Mouse (Mus musculus) hindbrain, embryonic 11.5 days (tissue): ENCODE results near the gene Senp5. TPM values are rescaled to one million over a fixed set of nuclear protein-coding genes. Genes with fewer than 3 reads are reported as not detected.

ENCODE experiments used
- ATAC-seq: fragments of 200-750 bp; cut with Nextera tagmentation; 2 replicates; pipeline ENCODE4 v1.8.0; 2017; ENCODE audit warnings: mild to moderate bottlenecking, moderate TSS enrichment, moderate library complexity; ENCODE audit not compliant: low FRiP score
- DNase-seq: peaks from one replicate; pipeline ENCODE4 v3.0.0-alpha.2; 2015; ENCODE audit warnings: low spot score
- H3K27ac ChIP-seq: fragments of 300-500 bp; sonication (generic); 2 replicates; pipeline ENCODE4 v1.5.1; 2014; ENCODE audit warnings: mild to moderate bottlenecking, low read depth, low read length
- H3K27me3 ChIP-seq: fragments of 300-500 bp; sonication (generic); 2 replicates; pipeline ENCODE4 v1.6.1; 2014; ENCODE audit warnings: mild to moderate bottlenecking, low read length, moderate library complexity, mixed read lengths; ENCODE audit not compliant: control insufficient read depth, insufficient read depth
- H3K36me3 ChIP-seq: fragments of 300-500 bp; sonication (generic); 2 replicates; pipeline ENCODE4 v1.6.1; 2014; ENCODE audit warnings: mild to moderate bottlenecking, low read length, moderate library complexity, mixed read lengths; ENCODE audit not compliant: control insufficient read depth, insufficient read depth
- H3K4me1 ChIP-seq: fragments of 300-500 bp; sonication (generic); replicated peaks from 2 replicates; pipeline ENCODE4 v1.6.1; 2014; ENCODE audit warnings: low read length, mixed read lengths; ENCODE audit not compliant: control insufficient read depth, insufficient read depth
- H3K4me2 ChIP-seq: fragments of 300-500 bp; sonication (generic); replicated peaks from 2 replicates; pipeline ENCODE4 v1.6.1; 2014; ENCODE audit warnings: mild to moderate bottlenecking, low read depth, low read length
- H3K4me3 ChIP-seq: fragments of 300-500 bp; sonication (generic); 2 replicates; pipeline ENCODE4 v1.5.1; 2014; ENCODE audit warnings: low read depth, low read length
- H3K9ac ChIP-seq: fragments of 300-500 bp; sonication (generic); 2 replicates; pipeline ENCODE4 v1.6.1; 2014; ENCODE audit warnings: low read depth, low read length
- H3K9me3 ChIP-seq: fragments of 300-500 bp; sonication (generic); 2 replicates; pipeline ENCODE4 v1.6.1; 2016; ENCODE audit warnings: low read length; ENCODE audit not compliant: control insufficient read depth
- WGBS: fragments of 180-500 bp; shearing (Covaris S2); extraction: QIAGEN DNeasy Blood & Tissue Kit; methylation state at CpG from one replicate; pipeline ENCODE4 v1.1.7; 2014; 5-methylcytosine and 5-hydroxymethylcytosine counted together
- polyA plus RNA-seq: library from polyadenylated mRNA; unstranded; fragments of >200 nt; fragmentation: Nextera tagmentation; extraction: Ambion mirVana; gene quantifications from 2 replicates; pipeline ENCODE4 v1.2.1, GENCODE M21; 2014

Senp5 gene
- 12.2 and 18.3 TPM in 2 replicates for polyA plus RNA-seq

GRCm38 (mm10) chr16:32002509-32003477, at the start of gene Senp5:
TSS of gene Senp5 (minus strand) at chr16:32003287.
- peak within 1 kb of the TSS; percentile 61 for H3K4me2 ChIP-seq
- peak within 1 kb of the TSS; percentile 89 for H3K4me3 ChIP-seq
- H3K27me3 ChIP-seq: no peaks in the 10 kb centered on the region
- H3K9ac ChIP-seq: peak within 1 kb of the TSS; percentile 85
- ATAC-seq: peak; percentile 94
- DNase-seq: peak; percentile 93
- H3K27ac ChIP-seq: peak within 1 kb of the TSS; percentile 51
- WGBS: 1% methylated on average over 66 of the region's 66 CpGs
- peaks cover 2% of the 10 kb centered on the region; the same call in 1 of the 2 replicates for H3K4me1 ChIP-seq
- no peaks in the 10 kb centered on the region for H3K9me3 ChIP-seq
- H3K36me3 ChIP-seq: no peaks in the 10 kb centered on the region

GRCm38 (mm10) chr16:32042367-32042766, 39.3 kb upstream of the Senp5 start:
- ATAC-seq (no peak), DNase-seq (no peak)
- no peaks in the 10 kb centered on the region for H3K27me3 ChIP-seq
- 91% methylated on average over 4 of the region's 4 CpGs for WGBS
- H3K4me3 ChIP-seq: no peak overlapping the region
- no peak overlapping the region for H3K4me2 ChIP-seq
- H3K9me3 ChIP-seq: no peaks in the 10 kb centered on the region
- no peak overlapping the region for H3K9ac ChIP-seq
- H3K36me3 ChIP-seq: 0 out of 2 replicates have a peak, but pooled peaks cover 8% of the 10 kb centered on the region
- no peaks in the 10 kb centered on the region for H3K4me1 ChIP-seq
- no peak overlapping the region for H3K27ac ChIP-seq

- ATAC-seq: no peak
- WGBS: 94% methylated on average over 9 of the region's 9 CpGs
- H3K36me3 ChIP-seq: 0 out of 2 replicates have a peak, but pooled peaks cover 2% of the 10 kb centered on the region
Observed at GRCm38 (mm10) chr16:32019678-32020077, 16.6 kb upstream of the Senp5 start.

GRCm38 (mm10) chr16:32010330-32010729, 7.2 kb upstream of the Senp5 start:
- no peaks in the 10 kb centered on the region for H3K9me3 ChIP-seq
- WGBS: 82% methylated on average over 4 of the region's 4 CpGs

More at GRCm38 (mm10) chr16:32019678-32020077, 16.6 kb upstream of the Senp5 start:
- H3K9ac ChIP-seq: no peak overlapping the region
- no peak overlapping the region for H3K27ac ChIP-seq
- H3K9me3 ChIP-seq: no peaks in the 10 kb centered on the region
- H3K4me3 ChIP-seq: no peak overlapping the region
- no peaks in the 10 kb centered on the region for H3K4me1 ChIP-seq
- no peak for DNase-seq
- H3K4me2 ChIP-seq: no peak overlapping the region
- no peaks in the 10 kb centered on the region for H3K27me3 ChIP-seq

GRCm38 (mm10) chr16:32009913-32010312, 6.8 kb upstream of the Senp5 start:
- DNase-seq (no peak), ATAC-seq (no peak)
- Histone ChIP-seq H3K9me3 (no peaks in the 10 kb centered on the region), H3K4me3 (no peak overlapping the region), H3K4me1 (no peaks in the 10 kb centered on the region), H3K4me2 (no peak overlapping the region), H3K9ac (no peak overlapping the region), H3K36me3 (no peaks in the 10 kb centered on the region), H3K27me3 (no peaks in the 10 kb centered on the region), H3K27ac (no peak overlapping the region)
- WGBS: 52% methylated on average over 5 of the region's 5 CpGs

More at GRCm38 (mm10) chr16:32010330-32010729, 7.2 kb upstream of the Senp5 start:
- H3K36me3 ChIP-seq: no peaks in the 10 kb centered on the region
- no peak overlapping the region for H3K27ac ChIP-seq
- no peak overlapping the region for H3K4me2 ChIP-seq
- H3K9ac ChIP-seq: no peak overlapping the region
- ATAC-seq (no peak), DNase-seq (no peak)
- no peaks in the 10 kb centered on the region for H3K27me3 ChIP-seq
- no peak overlapping the region for H3K4me3 ChIP-seq
- no peaks in the 10 kb centered on the region for H3K4me1 ChIP-seq

- WGBS: 68% methylated on average over 10 of the region's 10 CpGs
- H3K4me3 ChIP-seq: no peak overlapping the region
- no peak overlapping the region for H3K9ac ChIP-seq
- no peaks in the 10 kb centered on the region for H3K9me3 ChIP-seq
- no peaks in the 10 kb centered on the region for H3K36me3 ChIP-seq
- H3K4me2 ChIP-seq: no peak overlapping the region
- H3K4me1 ChIP-seq: no peaks in the 10 kb centered on the region
- DNase-seq: no peak
- no peaks in the 10 kb centered on the region for H3K27me3 ChIP-seq
- H3K27ac ChIP-seq: no peak overlapping the region
- no peak for ATAC-seq
Observed at GRCm38 (mm10) chr16:32008529-32009293, 5.6 kb upstream of the Senp5 start.

- no peak overlapping the region for H3K9ac ChIP-seq
- WGBS: 95% methylated on average over 3 of the region's 3 CpGs
- DNase-seq: no peak
Observed at GRCm38 (mm10) chr16:32004731-32005130, 1.6 kb upstream of the Senp5 start.

GRCm38 (mm10) chr16:31996371-31996770, 6.7 kb downstream of the Senp5 start:
- no peak for ATAC-seq
- Histone ChIP-seq H3K36me3 (no peaks in the 10 kb centered on the region), H3K9me3 (no peaks in the 10 kb centered on the region), H3K4me3 (no peak overlapping the region), H3K27me3 (no peaks in the 10 kb centered on the region), H3K27ac (no peak overlapping the region), H3K9ac (no peak overlapping the region), H3K4me1 (no peaks in the 10 kb centered on the region), H3K4me2 (no peak overlapping the region)
- DNase-seq: no peak
- 75% methylated on average over 5 of the region's 5 CpGs for WGBS

More at GRCm38 (mm10) chr16:32004731-32005130, 1.6 kb upstream of the Senp5 start:
- Histone ChIP-seq H3K4me1 (peaks cover 2% of the 10 kb centered on the region; the same call in 1 of the 2 replicates), H3K4me2 (no peak overlapping the region), H3K4me3 (no peak overlapping the region), H3K27ac (no peak overlapping the region), H3K9me3 (no peaks in the 10 kb centered on the region), H3K27me3 (no peaks in the 10 kb centered on the region), H3K36me3 (no peaks in the 10 kb centered on the region)
- ATAC-seq: no peak
